Mouse (Mus musculus) stomach, embryonic 16.5 days (tissue): ENCODE results near the gene Dda1. TPM values are rescaled to one million over a fixed set of nuclear protein-coding genes. Genes with fewer than 3 reads are reported as not detected.
A peak's percentile ranks its signal among the peaks of the same experiment; 100 is the strongest.

Source experiments
- ATAC-seq: fragments of 200-750 bp; cut with Nextera tagmentation; 2 replicates; pipeline ENCODE4 v1.8.0; 2017; ENCODE audit warnings: moderate number of reproducible peaks, moderate TSS enrichment; ENCODE audit not compliant: insufficient read depth, low FRiP score
- H3K27ac ChIP-seq: fragments of 300-500 bp; sonication (generic); 2 replicates; pipeline ENCODE4 v1.5.1; 2014; ENCODE audit warnings: low read length
- H3K27me3 ChIP-seq: fragments of 300-500 bp; sonication (generic); 2 replicates; pipeline ENCODE4 v1.6.1; 2014; ENCODE audit warnings: low read length, control low read depth, mixed read lengths; ENCODE audit not compliant: control insufficient read depth, insufficient read depth
- H3K36me3 ChIP-seq: fragments of 300-500 bp; sonication (generic); 2 replicates; pipeline ENCODE4 v1.6.1; 2014; ENCODE audit warnings: low read length; ENCODE audit not compliant: control insufficient read depth, insufficient read depth
- H3K4me1 ChIP-seq: fragments of 300-500 bp; sonication (generic); 2 replicates; pipeline ENCODE4 v1.6.1; 2014; ENCODE audit warnings: low read length, control low read depth, mixed read lengths; ENCODE audit not compliant: control insufficient read depth, insufficient read depth
- H3K4me2 ChIP-seq: fragments of 300-500 bp; sonication (generic); 2 replicates; pipeline ENCODE4 v1.6.1; 2014; ENCODE audit warnings: low read depth, low read length, mixed read lengths
- H3K4me3 ChIP-seq: fragments of 300-500 bp; sonication (generic); replicated peaks from 2 replicates; pipeline ENCODE4 v1.5.1; 2014; ENCODE audit warnings: mild to moderate bottlenecking, low read length
- H3K9ac ChIP-seq: fragments of 300-500 bp; sonication (generic); 2 replicates; pipeline ENCODE4 v1.6.1; 2014; ENCODE audit warnings: low read length
- H3K9me3 ChIP-seq: fragments of 300-500 bp; sonication (generic); replicated peaks from 2 replicates; pipeline ENCODE4 v1.6.1; 2016; ENCODE audit warnings: low read length, control low read depth; ENCODE audit not compliant: control insufficient read depth
- WGBS: fragments of 180-500 bp; shearing (Covaris S2); extraction: QIAGEN DNeasy Blood & Tissue Kit; methylation state at CpG from one replicate; pipeline ENCODE4 v1.1.7; 2014; 5-methylcytosine and 5-hydroxymethylcytosine counted together
- polyA plus RNA-seq: library from polyadenylated mRNA; unstranded; fragments of >200 nt; fragmentation: Nextera tagmentation; extraction: Ambion mirVana; gene quantifications from 2 replicates; pipeline ENCODE4 v1.2.1, GENCODE M21; 2015

The Dda1 gene
- polyA plus RNA-seq, 1 experiment from 2014 or later: 87.1 TPM

DNA sequence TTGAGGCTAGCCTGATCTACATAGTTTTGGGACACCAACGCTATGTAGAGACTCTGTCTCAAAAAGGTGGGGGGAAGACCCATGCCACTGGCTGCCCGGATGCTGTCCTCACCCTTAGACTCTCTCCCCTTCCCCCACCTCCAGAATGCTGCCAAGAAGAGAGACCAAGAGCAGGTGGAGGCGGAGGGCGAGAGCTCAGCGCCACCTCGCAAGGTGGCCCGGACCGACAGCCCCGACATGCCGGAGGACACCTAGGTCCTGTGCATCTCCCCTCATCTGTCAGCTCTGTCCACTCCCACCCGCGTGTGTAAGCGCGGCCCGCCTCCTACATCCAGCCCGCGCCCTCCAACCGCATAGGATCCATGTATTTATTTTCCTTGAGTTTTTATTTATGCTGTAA, 5.3 kb downstream of the Dda1 start:
- H3K27ac ChIP-seq: no peak overlapping the region
- H3K27me3 ChIP-seq: no peaks in the 10 kb centered on the region
- no peaks in the 10 kb centered on the region for H3K9me3 ChIP-seq
- no peak for ATAC-seq
- H3K4me2 ChIP-seq: no peak overlapping the region
- no peak overlapping the region for H3K4me3 ChIP-seq
- 95% methylated on average over 18 of the region's 18 CpGs for WGBS
- peaks cover 15% of the 10 kb centered on the region for H3K4me1 ChIP-seq
- H3K9ac ChIP-seq: no peak overlapping the region
- no peaks in the 10 kb centered on the region for H3K36me3 ChIP-seq

- ATAC-seq: no peak
- Histone ChIP-seq H3K27ac (no peak overlapping the region), H3K4me1 (peaks cover 10% of the 10 kb centered on the region), H3K9ac (peak overlapping the region; percentile 84; the same call in 1 of the 2 replicates), H3K9me3 (no peaks in the 10 kb centered on the region), H3K27me3 (no peaks in the 10 kb centered on the region), H3K36me3 (no peaks in the 10 kb centered on the region), H3K4me2 (no peak overlapping the region), H3K4me3 (no peak overlapping the region)
- 89% methylated on average over 25 of the region's 25 CpGs for WGBS
Measured at GRCm38 (mm10) chr8:71474785-71475701, 6.0 kb downstream of the Dda1 start.

DNA sequence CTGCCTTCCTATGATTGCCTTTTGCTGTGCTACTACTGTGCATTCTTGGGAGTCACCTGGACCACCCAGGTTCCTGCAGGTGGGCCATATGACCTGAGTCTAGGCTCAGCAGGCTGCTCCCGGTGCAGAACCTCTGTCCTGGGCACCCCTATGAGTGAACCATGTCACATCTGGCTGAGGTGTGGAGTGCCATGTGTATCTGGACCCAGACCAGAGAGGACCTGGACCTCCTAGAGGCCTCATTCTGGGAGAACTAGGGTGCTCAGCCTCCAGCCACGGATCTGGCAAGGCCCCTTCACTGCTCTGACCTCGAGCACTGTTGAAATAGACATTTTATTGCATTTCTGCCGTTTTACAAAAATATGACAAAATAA, 6.7 kb downstream of the Dda1 start:
- H3K4me1 ChIP-seq: peaks cover 4% of the 10 kb centered on the region
- H3K27ac ChIP-seq: peak overlapping the region; percentile 77; the same call in 1 of the 2 replicates
- H3K9me3 ChIP-seq: no peaks in the 10 kb centered on the region
- no peaks in the 10 kb centered on the region for H3K36me3 ChIP-seq
- peak overlapping the region; percentile 83 for H3K4me2 ChIP-seq
- H3K4me3 ChIP-seq: peak overlapping the region; percentile 62
- no peaks in the 10 kb centered on the region for H3K27me3 ChIP-seq
- WGBS: 21% methylated on average over 4 of the region's 4 CpGs
- peak overlapping the region; percentile 84 for H3K9ac ChIP-seq
- ATAC-seq: no peak

DNA sequence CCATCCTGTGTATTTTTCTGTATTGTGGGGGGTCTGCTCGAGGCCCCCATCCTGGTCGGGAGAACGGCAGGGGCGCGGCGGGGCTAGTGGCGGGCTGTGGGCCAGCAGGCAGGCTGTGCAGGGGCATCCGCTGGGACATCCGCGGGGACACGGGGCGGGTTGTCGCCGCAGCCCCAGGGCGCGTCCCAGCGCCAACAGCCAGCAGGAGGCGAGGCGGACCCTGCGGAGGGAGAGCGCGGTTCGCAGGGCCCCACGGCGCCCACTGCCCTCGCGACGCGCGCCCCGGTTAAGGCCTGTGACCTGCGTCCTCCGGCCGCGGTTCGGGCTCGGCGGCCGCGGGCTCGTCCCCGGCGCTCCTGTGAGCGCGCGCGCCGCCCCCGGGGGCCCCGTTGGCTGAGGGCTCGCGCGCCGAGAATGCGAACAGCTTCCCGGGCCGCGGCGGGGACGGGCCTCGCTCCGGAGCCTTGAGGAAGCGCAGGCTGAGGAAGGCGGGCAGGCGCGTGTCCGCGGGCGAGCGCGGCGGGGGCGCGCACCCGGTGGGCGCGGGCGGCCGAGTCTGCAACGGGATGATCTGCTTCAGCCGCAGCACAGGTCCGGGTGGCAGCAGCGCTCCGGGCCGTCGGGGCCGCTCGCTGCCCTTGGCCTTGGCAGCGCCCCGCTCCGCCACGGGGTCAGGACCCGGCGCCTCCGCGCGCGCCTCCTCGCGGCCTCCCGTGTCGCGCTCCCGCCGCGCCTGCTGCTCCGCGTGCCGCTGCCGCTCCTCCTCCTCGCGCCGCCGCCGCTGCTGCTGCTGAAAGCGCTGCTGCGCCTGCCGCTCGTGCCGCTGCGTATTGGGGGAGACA, 7.3 kb downstream of the Dda1 start:
- ATAC-seq: peak; percentile 82
- H3K4me1 ChIP-seq: peaks cover 4% of the 10 kb centered on the region
- H3K36me3 ChIP-seq: no peaks in the 10 kb centered on the region
- peak overlapping the region; percentile 84 for H3K9ac ChIP-seq
- H3K27ac ChIP-seq: peak overlapping the region; percentile 77
- no peaks in the 10 kb centered on the region for H3K27me3 ChIP-seq
- H3K4me2 ChIP-seq: peak overlapping the region; percentile 83
- under 1% methylated on average over 115 of the region's 121 CpGs for WGBS
- peak overlapping the region; percentile 62 for H3K4me3 ChIP-seq
- no peaks in the 10 kb centered on the region for H3K9me3 ChIP-seq

GRCm38 (mm10) chr8:71477196-71477845, 8.3 kb downstream of the Dda1 start:
- Histone ChIP-seq H3K27ac (no peak overlapping the region), H3K36me3 (no peaks in the 10 kb centered on the region), H3K9ac (peak overlapping the region; percentile 84), H3K4me2 (peak overlapping the region; percentile 83), H3K27me3 (no peaks in the 10 kb centered on the region), H3K9me3 (no peaks in the 10 kb centered on the region), H3K4me1 (peaks cover 4% of the 10 kb centered on the region), H3K4me3 (peak overlapping the region; percentile 62)
- ATAC-seq: no peak
- 55% methylated on average over 14 of the region's 14 CpGs for WGBS

- no peak for ATAC-seq
- 86% methylated on average over 11 of the region's 11 CpGs for WGBS
- H3K27me3 ChIP-seq: no peaks in the 10 kb centered on the region
- no peaks in the 10 kb centered on the region for H3K9me3 ChIP-seq
- no peak overlapping the region for H3K4me3 ChIP-seq
- H3K36me3 ChIP-seq: no peaks in the 10 kb centered on the region
- no peak overlapping the region for H3K4me2 ChIP-seq
- no peak overlapping the region for H3K27ac ChIP-seq
- H3K4me1 ChIP-seq: peaks cover 4% of the 10 kb centered on the region
- H3K9ac ChIP-seq: no peak overlapping the region
Measured at GRCm38 (mm10) chr8:71478943-71479342, 9.9 kb downstream of the Dda1 start.

DNA sequence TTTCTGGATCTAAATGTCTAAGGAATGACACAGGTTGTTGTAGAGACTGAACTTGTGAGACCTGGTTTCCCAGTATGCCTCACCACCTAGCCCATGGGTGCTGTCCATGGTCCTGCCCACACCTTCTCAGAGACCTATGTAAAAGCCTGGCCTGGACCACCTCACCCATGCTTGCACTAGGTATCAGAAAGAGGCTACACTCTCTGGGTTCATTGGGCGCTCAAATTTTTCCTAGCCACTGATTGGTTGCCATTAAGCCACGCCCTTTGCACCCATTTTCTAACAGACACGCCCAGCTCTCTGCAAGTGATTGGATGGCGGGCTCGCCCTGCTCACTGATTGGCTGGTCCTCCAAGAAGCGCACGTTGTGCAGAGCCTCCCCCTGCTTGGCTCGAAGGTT, 14.9 kb downstream of the Dda1 start:
- Histone ChIP-seq H3K9me3 (no peaks in the 10 kb centered on the region), H3K9ac (no peak overlapping the region), H3K36me3 (no peaks in the 10 kb centered on the region), H3K27me3 (no peaks in the 10 kb centered on the region), H3K4me1 (peaks cover 14% of the 10 kb centered on the region), H3K27ac (no peak overlapping the region), H3K4me3 (no peak overlapping the region), H3K4me2 (no peak overlapping the region)
- WGBS: 50% methylated on average over 8 of the region's 8 CpGs
- ATAC-seq: no peak

- Histone ChIP-seq H3K27ac (no peak overlapping the region), H3K36me3 (no peaks in the 10 kb centered on the region), H3K9me3 (no peaks in the 10 kb centered on the region), H3K9ac (0 out of 2 replicates have a peak overlapping the region, but pooled peaks have one; percentile 92), H3K4me1 (peaks cover 22% of the 10 kb centered on the region), H3K27me3 (no peaks in the 10 kb centered on the region), H3K4me2 (peak overlapping the region; percentile 89; the same call in 1 of the 2 replicates), H3K4me3 (no peak overlapping the region)
- WGBS: 96% methylated on average over 19 of the region's 19 CpGs
- no peak for ATAC-seq
Measured at GRCm38 (mm10) chr8:71484736-71485135, 15.7 kb downstream of the Dda1 start.
